Mouse (Mus musculus) lung, adult 2 months (tissue): ENCODE results near the gene Fhl2.

Source experiments
- CTCF ChIP-seq: fragments of 200-500 bp; IDR thresholded peaks from 2 replicates; pipeline ENCODE4 v1.5.1; 2011; ENCODE audit warnings: mild to moderate bottlenecking, low read length, control low read depth; ENCODE audit not compliant: insufficient read depth
- POLR2A ChIP-seq: fragments of 200-500 bp; IDR thresholded peaks from 2 replicates; pipeline ENCODE4 v1.6.1; 2011; ENCODE audit warnings: low read depth, mild to moderate bottlenecking, control low read depth, low read length, borderline replicate concordance; ENCODE audit errors: extremely low read depth

GRCm38 (mm10) chr1:43210285-43210684, 13.5 kb upstream of the Fhl2 start:
- no peak for TF ChIP-seq CTCF
- no peak for TF ChIP-seq POLR2A
